Mouse (Mus musculus): ENCODE results near the gene Carns1. TPM values are rescaled to one million over a fixed set of nuclear protein-coding genes. Genes with fewer than 3 reads are reported as not detected.

Carns1 gene
- polyA plus RNA-seq, 1 experiment: not detected

DNA sequence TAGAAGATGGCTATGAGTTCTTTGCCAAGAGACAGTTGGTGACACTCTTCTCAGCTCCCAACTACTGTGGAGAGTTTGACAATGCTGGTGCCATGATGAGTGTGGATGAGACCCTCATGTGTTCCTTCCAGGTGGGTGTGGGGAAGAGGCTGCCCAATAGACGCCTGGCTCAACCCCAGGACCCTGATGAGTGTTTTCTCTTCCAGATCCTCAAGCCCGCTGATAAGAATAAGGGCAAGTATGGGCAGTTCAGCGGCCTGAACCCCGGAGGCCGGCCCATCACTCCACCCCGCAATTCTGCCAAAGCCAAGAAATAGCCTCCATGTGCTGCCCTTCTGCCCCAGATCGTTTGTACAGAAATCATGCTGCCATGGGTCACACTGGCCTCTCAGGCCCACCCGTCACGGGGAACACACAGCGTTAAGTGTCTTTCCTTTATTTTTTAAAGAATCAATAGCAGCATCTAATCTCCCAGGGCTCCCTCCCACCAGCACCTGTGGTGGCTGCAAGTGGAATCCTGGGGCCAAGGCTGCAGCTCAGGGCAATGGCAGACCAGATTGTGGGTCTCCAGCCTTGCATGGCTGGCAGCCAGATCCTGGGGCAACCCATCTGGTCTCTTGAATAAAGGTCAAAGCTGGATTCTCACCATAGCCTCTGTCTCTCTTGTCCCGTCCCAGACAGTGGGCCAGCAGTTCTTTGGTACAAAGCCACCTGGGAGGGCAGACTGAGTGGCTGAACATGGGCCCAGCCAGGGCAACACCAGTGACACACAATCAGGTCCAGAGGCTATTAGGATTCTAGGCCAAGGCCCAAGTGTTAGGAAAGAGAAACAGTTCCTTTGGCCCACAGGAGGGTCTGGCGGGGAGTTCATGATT is 19.7 kb upstream of the Carns1 start:
- WGBS: 55% methylated on average over 12 of the region's 12 CpGs
- TF ChIP-seq CTCF (IDR thresholded peaks at IDR 0.05; ENCODE audit: insufficient read depth, low read depth, low read length) (no peak), POLR2A (IDR thresholded peaks at IDR 0.05; ENCODE audit: insufficient read depth, low read depth, low read length) (no peak)
- no peak overlapping the region for H3K4me3 ChIP-seq (ENCODE audit: insufficient read depth, low read depth, low read length)
- no peak overlapping the region for H3K27ac ChIP-seq (ENCODE audit: insufficient read depth, low read depth, low read length)
- peaks cover 9% of the 10 kb centered on the region for H3K4me1 ChIP-seq (ENCODE audit: control insufficient read depth, insufficient read depth, low read length)

DNA sequence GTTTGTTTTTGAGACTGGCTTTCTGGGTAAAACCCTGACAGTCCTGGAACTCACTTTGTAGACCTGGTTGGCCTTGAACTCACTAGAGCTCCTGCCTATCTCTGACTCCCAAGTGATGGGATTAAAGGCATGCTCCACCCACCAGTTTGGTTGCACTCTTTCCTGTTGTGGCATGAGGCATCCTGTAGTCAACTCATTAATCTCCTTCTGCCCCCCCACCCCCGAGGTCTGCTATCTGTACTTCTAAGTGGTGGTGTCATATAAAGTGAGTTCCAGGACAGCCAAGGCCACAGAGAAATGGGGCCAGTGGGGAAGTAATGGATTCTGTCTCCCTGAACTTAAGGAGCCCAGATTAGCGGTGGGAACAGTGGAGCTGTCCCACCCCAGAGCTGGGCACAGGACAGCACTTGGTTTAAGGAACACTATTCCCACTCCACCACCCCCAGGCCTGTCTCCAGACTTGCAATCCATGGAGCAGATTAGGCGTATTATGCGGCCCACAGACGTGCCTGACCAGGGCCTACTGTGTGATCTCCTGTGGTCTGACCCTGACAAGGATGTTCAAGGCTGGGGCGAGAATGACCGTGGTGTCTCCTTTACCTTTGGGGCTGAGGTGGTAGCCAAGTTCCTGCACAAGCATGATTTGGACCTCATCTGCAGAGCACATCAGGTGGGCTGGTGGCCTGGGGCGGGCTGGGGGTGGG is 18.9 kb upstream of the Carns1 start:
- 82% methylated on average over 8 of the region's 8 CpGs for WGBS
- H3K4me1 ChIP-seq (ENCODE audit: control insufficient read depth, insufficient read depth, low read length): peaks cover 9% of the 10 kb centered on the region
- H3K27ac ChIP-seq (ENCODE audit: insufficient read depth, low read depth, low read length): no peak overlapping the region
- TF ChIP-seq CTCF (IDR thresholded peaks at IDR 0.05; ENCODE audit: insufficient read depth, low read depth, low read length) (no peak), POLR2A (IDR thresholded peaks at IDR 0.05; ENCODE audit: insufficient read depth, low read depth, low read length) (no peak)
- H3K4me3 ChIP-seq (ENCODE audit: insufficient read depth, low read depth, low read length): no peak overlapping the region

DNA sequence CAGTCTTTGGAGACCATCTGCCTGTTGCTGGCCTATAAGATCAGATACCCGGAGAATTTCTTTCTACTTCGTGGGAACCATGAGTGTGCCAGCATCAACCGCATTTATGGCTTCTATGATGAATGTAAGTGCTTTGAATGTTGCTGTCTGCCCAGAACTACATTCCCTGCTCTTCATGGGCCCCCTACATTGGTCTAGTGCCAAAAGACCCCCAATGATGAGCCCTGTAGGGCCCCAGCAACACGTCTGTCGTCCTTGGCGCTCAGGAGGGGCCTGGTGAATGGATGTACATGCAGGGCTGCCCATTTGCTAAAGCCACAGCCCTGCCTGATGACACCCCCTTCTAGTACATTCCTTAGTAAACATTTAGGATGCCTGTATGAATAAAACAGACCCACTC is 17.9 kb upstream of the Carns1 start:
- H3K4me1 ChIP-seq (ENCODE audit: control insufficient read depth, insufficient read depth, low read length): peaks cover 9% of the 10 kb centered on the region
- 40% methylated on average over 6 of the region's 6 CpGs for WGBS
- no peak for TF ChIP-seq CTCF (IDR thresholded peaks at IDR 0.05; ENCODE audit: insufficient read depth, low read depth, low read length)
- no peak for TF ChIP-seq POLR2A (IDR thresholded peaks at IDR 0.05; ENCODE audit: insufficient read depth, low read depth, low read length)
- H3K27ac ChIP-seq (ENCODE audit: insufficient read depth, low read depth, low read length): no peak overlapping the region
- H3K4me3 ChIP-seq (ENCODE audit: insufficient read depth, low read depth, low read length): peak overlapping the region; percentile 76

DNA sequence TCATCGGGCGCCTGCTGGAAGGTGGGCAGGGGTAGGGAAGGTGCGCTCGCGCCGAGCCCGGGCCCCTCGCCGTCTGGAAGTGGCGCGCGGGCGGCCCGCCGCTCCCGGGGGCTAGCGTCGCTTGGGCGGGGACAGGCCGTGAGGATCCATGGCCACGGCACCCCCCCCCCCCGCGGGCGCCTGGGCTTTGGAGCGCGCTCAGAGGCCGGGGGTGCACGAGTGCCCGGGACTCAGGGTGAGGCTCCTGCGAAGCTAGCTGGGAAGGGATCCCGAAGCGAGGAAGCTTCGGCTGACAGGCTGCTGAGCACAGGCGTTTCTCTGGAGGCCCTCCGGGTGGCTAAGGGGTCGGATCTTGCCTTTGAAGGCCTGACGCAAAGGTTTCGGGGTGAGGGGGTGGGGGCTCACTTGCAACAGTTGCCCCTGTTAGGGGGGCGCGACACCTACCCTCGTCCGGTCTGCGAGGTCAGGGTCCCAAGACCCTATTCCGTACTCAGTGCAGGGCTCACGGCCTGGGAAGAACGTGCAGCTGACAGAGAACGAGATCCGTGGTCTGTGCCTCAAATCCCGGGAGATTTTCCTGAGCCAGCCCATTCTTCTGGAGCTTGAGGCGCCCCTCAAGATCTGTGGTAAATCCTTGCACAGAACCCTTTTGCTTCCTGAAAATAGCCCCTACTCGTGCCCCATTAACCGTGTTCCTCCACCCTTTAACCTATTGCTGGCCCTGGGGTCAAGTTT is 17.1 kb upstream of the Carns1 start:
- Histone ChIP-seq H3K4me1 (ENCODE audit: control insufficient read depth, insufficient read depth, low read length) (peaks cover 12% of the 10 kb centered on the region), H3K27ac (ENCODE audit: insufficient read depth, low read depth, low read length) (peak overlapping the region; percentile 26), H3K4me3 (ENCODE audit: insufficient read depth, low read depth, low read length) (peak overlapping the region; percentile 76)
- TF ChIP-seq POLR2A (IDR thresholded peaks at IDR 0.05; ENCODE audit: insufficient read depth, low read depth, low read length): no peak
- TF ChIP-seq CTCF (IDR thresholded peaks at IDR 0.05; ENCODE audit: insufficient read depth, low read depth, low read length): no peak
- WGBS: under 1% methylated on average over 52 of the region's 52 CpGs

DNA sequence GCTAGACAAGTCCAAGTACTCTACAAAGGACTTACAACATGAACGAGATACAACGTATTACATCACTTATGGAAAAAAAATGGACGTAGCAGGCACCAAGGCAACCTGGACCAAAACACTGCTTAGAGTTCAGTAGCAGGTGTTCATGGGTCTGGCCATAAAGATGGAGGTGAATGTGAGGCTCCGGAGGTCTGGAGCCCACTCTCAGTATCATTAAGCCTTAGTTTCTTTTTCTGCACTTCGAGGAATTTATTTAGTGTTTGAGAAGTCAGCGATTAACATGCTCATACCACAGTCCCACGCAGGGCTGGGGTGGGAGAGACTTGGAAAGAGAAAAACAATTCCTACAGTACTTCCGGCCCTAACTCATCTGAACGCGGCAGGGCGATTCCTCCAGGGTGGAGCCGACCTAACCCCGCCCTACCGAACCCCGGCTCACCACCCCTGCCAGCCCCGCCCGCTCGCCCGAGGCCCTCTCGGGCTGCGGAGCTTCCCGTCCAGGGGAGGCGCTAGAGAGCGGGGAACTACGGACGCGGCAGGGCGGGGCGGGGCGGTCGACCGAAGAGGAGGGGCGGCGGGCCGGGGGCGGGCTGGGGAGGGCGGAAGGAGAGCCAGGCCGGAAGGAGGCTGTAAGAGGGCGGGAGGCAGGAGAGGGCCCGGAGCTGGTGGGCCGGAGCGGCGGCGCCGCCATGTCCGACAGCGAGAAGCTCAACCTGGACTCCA is 16.4 kb upstream of the Carns1 start, which contains the start of gene Ppp1ca:
Gene Ppp1ca (plus strand): TSS at position 538 of the 723 bp plus-strand sequence.
- Histone ChIP-seq H3K4me1 (ENCODE audit: control insufficient read depth, insufficient read depth, low read length) (peaks cover 12% of the 10 kb centered on the region), H3K4me3 (ENCODE audit: insufficient read depth, low read depth, low read length) (peak within 1 kb of the TSS; percentile 76), H3K27ac (ENCODE audit: insufficient read depth, low read depth, low read length) (peak within 1 kb of the TSS; percentile 68)
- TF ChIP-seq POLR2A (IDR thresholded peaks at IDR 0.05; ENCODE audit: insufficient read depth, low read depth, low read length) (peak; percentile 85), CTCF (IDR thresholded peaks at IDR 0.05; ENCODE audit: insufficient read depth, low read depth, low read length) (peak; percentile 62; the same call in 1 of the 2 replicates)
- 4% methylated on average over 42 of the region's 47 CpGs for WGBS

DNA sequence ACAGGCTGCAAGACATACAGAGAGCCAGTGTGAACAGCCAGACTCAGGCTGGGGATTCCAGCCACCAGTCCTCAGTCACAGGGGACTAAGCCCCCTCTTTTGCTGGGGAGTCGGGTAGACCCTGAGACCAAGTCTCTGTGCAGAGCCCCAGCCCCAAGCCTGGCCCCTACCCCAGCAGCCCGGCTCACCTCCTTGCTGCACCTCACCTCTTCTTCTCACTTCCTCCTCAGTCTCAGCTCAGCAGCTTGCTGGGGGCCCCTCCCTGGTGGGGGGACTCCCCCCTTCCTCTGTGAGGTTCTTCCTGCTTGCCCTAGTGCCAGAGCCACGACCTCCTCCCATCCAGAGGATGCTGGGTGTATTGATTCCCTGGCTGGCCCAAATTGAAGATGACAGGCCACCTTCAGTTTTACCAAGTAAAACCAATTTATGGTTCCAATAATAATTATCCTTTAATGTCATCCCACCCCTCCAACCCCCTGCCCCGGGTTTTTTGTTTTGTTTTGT is 15.6 kb upstream of the Carns1 start, which contains the start of gene Tbc1d10c:
Gene Tbc1d10c (minus strand): TSS at position 454 of the 504 bp plus-strand sequence.
- H3K4me3 ChIP-seq (ENCODE audit: insufficient read depth, low read depth, low read length): peak within 1 kb of the TSS; percentile 76
- peaks cover 10% of the 10 kb centered on the region for H3K4me1 ChIP-seq (ENCODE audit: control insufficient read depth, insufficient read depth, low read length)
- TF ChIP-seq CTCF (IDR thresholded peaks at IDR 0.05; ENCODE audit: insufficient read depth, low read depth, low read length) (no peak), POLR2A (IDR thresholded peaks at IDR 0.05; ENCODE audit: insufficient read depth, low read depth, low read length) (no peak)
- 72% methylated on average over 4 of the region's 4 CpGs for WGBS
- H3K27ac ChIP-seq (ENCODE audit: insufficient read depth, low read depth, low read length): peak within 1 kb of the TSS; percentile 68

DNA sequence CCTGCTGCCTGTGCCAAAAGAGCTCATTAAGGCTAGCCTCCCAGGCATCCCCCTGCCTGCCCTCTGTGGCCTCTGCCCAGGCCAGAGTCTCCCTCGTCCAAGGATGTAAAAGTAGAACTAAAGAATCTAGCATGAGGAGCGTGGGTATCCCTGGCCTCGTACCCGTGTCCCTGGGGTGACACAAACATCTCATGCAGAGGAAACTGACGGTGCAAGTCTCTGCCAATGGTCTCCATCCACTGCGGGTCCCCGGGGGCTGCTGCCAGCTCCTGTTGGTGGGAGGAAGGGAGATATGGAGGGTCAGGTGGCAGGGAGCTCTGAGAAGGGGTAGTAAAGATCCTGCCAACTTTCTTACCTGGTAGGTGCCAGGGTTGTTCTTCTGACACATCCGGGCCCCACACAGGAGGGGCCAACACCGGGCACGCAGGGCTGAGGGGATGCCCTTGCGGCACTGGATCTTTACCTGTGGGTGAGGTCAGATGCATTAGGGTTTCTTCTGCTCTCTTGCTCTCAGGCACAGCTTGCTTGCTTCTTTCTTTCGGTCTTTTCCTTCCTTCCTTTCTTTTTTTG is 13.9 kb upstream of the Carns1 start:
- H3K27ac ChIP-seq (ENCODE audit: insufficient read depth, low read depth, low read length): no peak overlapping the region
- 83% methylated on average over 12 of the region's 12 CpGs for WGBS
- no peak for TF ChIP-seq POLR2A (IDR thresholded peaks at IDR 0.05; ENCODE audit: insufficient read depth, low read depth, low read length)
- no peak for TF ChIP-seq CTCF (IDR thresholded peaks at IDR 0.05; ENCODE audit: insufficient read depth, low read depth, low read length)
- H3K4me1 ChIP-seq (ENCODE audit: control insufficient read depth, insufficient read depth, low read length): peaks cover 14% of the 10 kb centered on the region
- H3K4me3 ChIP-seq (ENCODE audit: insufficient read depth, low read depth, low read length): no peak overlapping the region

DNA sequence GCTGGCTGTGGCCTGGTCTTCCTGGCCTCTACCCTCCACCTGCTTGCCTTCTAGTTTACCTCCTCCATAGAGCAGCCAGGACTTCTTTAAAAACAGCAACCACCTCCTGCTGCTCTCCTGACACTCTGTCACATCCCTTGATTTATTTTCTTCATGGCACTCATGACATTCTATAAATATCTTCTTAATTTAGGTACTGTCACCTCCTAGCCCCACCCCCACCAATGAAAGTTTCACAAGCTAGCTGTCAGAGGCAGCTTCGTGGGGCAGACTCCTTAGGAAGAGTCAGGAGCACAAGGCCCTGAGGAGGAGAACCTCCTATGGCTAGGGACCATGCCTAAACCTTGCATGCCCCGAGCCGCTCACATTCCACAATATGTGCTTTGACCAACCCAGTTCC is 12.0 kb upstream of the Carns1 start:
- WGBS: 78% methylated on average over 3 of the region's 3 CpGs
- H3K4me3 ChIP-seq (ENCODE audit: insufficient read depth, low read depth, low read length): no peak overlapping the region
- TF ChIP-seq POLR2A (IDR thresholded peaks at IDR 0.05; ENCODE audit: insufficient read depth, low read depth, low read length): no peak
- TF ChIP-seq CTCF (IDR thresholded peaks at IDR 0.05; ENCODE audit: insufficient read depth, low read depth, low read length): no peak
- peaks cover 8% of the 10 kb centered on the region for H3K4me1 ChIP-seq (ENCODE audit: control insufficient read depth, insufficient read depth, low read length)
- H3K27ac ChIP-seq (ENCODE audit: insufficient read depth, low read depth, low read length): no peak overlapping the region
